Mouse (Mus musculus) ES-Bruce4 (cell line): Measurements from ENCODE around the gene Upf2. TPM values are rescaled to one million over a fixed set of nuclear protein-coding genes. Genes with fewer than 3 reads are reported as not detected.
"Not testable (repeated sequence)": the region's sequence is repeated elsewhere in the genome, so short reads cannot be mapped to it uniquely, and the experiment has no call there.

ENCODE experiments used
- H3K27ac ChIP-seq: 2 replicates; pipeline ENCODE4 v1.5.1; 2012; ENCODE audit warnings: low read length, inconsistent platforms; ENCODE audit not compliant: insufficient read depth
- H3K27me3 ChIP-seq: 2 replicates; pipeline ENCODE4 v1.6.1; 2012; ENCODE audit warnings: mild to moderate bottlenecking, low read length, inconsistent platforms; ENCODE audit not compliant: control insufficient read depth, poor library complexity, insufficient read depth, severe bottlenecking
- H3K36me3 ChIP-seq: 2 replicates; pipeline ENCODE4 v1.6.1; 2012; ENCODE audit warnings: inconsistent platforms, mild to moderate bottlenecking, low read length, moderate library complexity; ENCODE audit not compliant: control insufficient read depth, poor library complexity, insufficient read depth, severe bottlenecking
- H3K4me1 ChIP-seq: one replicate; pipeline ENCODE4 v1.8.1; 2011; ENCODE audit warnings: low read length; ENCODE audit not compliant: control insufficient read depth, insufficient read depth
- H3K4me3 ChIP-seq: 2 replicates; pipeline ENCODE4 v1.5.1; 2011; ENCODE audit warnings: low read depth, mild to moderate bottlenecking, low read length
- H3K9ac ChIP-seq: 2 replicates; pipeline ENCODE4 v1.6.1; 2012; ENCODE audit warnings: low read depth, mild to moderate bottlenecking, inconsistent platforms; ENCODE audit not compliant: poor library complexity, severe bottlenecking
- H3K9me3 ChIP-seq: replicated peaks from 2 replicates; pipeline ENCODE4 v1.6.1; 2012; ENCODE audit warnings: mild to moderate bottlenecking, low read length, inconsistent platforms; ENCODE audit not compliant: control insufficient read depth, poor library complexity, insufficient read depth, severe bottlenecking
- CTCF ChIP-seq: IDR thresholded peaks from one replicate; pipeline ENCODE4 v1.8.1; 2011; ENCODE audit warnings: low read depth, low read length
- EP300 ChIP-seq: IDR thresholded peaks from 2 replicates; pipeline ENCODE4 v1.6.1; 2011; ENCODE audit warnings: low read depth, low read length; ENCODE audit not compliant: insufficient read depth
- POLR2A ChIP-seq: IDR thresholded peaks from one replicate; pipeline ENCODE4 v1.8.1; 2011; ENCODE audit warnings: low read length; ENCODE audit not compliant: insufficient read depth
- polyA plus RNA-seq: library from polyadenylated mRNA; stranded (reverse); fragments of >200 nt; gene quantifications from 2 replicates; pipeline ENCODE4 v1.2.4, GENCODE M21; 2011; ENCODE audit warnings: low read depth; ENCODE audit not compliant: missing spikeins, insufficient read depth, insufficient read length

Gene Upf2
- polyA plus RNA-seq, 1 experiment: 47.9 TPM

DNA sequence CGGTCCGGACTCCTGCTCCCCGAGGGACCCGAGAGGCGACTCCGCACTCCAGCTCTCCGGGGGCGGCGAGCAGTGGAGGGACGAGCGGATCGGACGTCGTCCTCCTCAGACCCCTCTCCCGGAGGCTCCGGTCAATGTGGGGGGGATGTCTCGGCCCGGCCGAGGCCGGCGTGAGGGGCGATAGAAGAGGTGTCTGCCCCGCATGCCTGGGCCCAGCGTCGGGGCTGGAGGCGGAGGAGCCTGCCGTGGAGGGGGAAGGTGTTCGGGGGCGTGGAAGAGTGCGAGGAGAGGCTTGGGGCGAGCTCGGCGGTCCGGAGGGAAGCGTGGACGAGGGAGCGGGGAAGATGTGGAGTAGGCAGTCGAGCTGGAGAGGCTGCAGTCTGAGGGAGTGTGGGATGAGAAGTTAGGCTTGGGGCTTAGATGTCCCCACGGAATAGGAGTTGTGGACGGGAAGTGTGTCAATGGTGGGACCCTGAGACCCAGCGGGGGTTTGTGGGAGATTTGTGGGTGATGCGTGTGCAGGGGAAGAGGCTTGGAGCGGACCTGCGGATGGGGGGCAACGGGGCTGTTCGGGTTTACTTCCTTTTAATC lies 447 bp downstream of the Upf2 start:
- Histone ChIP-seq H3K9ac (peak overlapping the region; percentile 92), H3K27me3 (no peaks in the 10 kb centered on the region), H3K4me3 (peak overlapping the region; percentile 81), H3K36me3 (no peaks in the 10 kb centered on the region; the same call in 1 of the 2 replicates), H3K27ac (peak overlapping the region; percentile 17; the same call in 1 of the 2 replicates), H3K4me1 (no peaks in the 10 kb centered on the region), H3K9me3 (no peaks in the 10 kb centered on the region)
- TF ChIP-seq CTCF (no peak), POLR2A (no peak), EP300 (no peak)

DNA sequence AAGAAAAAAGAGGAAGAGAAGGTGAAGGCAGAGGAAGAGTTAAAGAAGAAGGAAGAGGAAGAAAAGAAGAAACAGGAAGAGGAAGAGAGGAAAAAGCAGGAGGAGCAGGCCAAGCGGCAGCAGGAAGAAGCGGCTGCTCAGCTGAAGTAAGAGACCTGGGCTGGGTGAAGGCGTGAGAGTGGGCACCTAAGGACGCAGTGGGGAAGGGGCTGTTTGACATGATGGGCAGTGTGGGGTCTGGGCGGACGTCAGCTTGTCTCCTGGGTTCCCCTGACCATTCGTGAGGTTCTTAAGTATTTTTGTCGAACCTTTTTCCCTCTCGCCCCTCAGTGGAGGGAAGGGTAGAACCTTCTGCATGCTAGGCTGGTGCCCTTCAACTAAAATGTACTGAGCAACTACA lies 6.4 kb downstream of the Upf2 start:
- Histone ChIP-seq H3K9ac (no peak overlapping the region), H3K4me3 (no peak overlapping the region), H3K36me3 (peaks cover 21% of the 10 kb centered on the region), H3K4me1 (no peaks in the 10 kb centered on the region), H3K27me3 (no peaks in the 10 kb centered on the region), H3K9me3 (no peaks in the 10 kb centered on the region), H3K27ac (peak overlapping the region; percentile 59; the same call in 1 of the 2 replicates)
- TF ChIP-seq CTCF (no peak), POLR2A (no peak), EP300 (no peak)

DNA sequence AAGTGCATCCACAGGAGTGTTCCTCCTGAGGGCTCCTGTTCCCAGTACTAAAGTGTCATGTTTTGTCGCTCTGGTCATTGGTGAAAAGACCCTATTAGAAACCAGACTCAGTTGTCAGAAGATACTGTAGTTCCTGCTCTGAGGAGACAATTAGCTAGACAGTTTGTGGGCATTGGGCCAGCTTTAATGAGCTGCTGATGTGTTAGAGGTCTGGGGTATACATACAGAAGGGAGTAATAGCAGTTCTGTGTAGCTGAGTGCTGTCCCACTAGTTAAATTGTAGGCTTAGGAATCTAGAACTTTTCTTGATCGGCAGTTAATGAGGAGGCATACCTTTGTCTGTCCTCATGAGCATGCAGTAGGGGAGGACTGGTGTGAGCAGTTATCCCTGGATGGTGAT lies 11.0 kb downstream of the Upf2 start:
- peaks cover 31% of the 10 kb centered on the region for H3K36me3 ChIP-seq
- H3K9ac ChIP-seq: no peak overlapping the region
- no peaks in the 10 kb centered on the region for H3K9me3 ChIP-seq

DNA sequence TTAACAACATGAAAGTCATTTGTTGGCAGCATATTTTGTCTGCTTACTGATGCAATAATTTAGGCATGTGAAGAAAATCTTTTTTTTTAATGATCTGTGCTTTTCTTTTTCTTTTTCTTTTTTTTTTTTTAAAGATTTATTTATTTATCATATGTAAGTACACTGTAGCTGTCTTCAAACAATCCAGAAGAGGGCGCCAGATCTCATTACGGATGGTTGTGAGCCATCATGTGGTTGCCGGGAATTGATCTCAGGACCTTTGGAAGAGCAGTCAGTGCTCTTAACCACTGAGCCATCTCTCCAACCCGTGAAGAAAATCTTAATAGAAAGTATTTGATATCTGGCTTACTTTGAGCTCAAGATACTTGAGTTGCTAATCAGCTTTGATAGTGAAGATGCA lies 12.5 kb downstream of the Upf2 start:
- H3K27me3 ChIP-seq, H3K4me3 ChIP-seq, H3K27ac ChIP-seq, H3K4me1 ChIP-seq, H3K9ac ChIP-seq, H3K9me3 ChIP-seq: not testable (repeated sequence)
- H3K36me3 ChIP-seq: peaks cover 28% of the 10 kb centered on the region

More for the DNA sequence above, 11.0 kb downstream of the Upf2 start:
- Histone ChIP-seq H3K4me1 (no peaks in the 10 kb centered on the region), H3K27ac (no peak overlapping the region), H3K27me3 (no peaks in the 10 kb centered on the region), H3K4me3 (no peak overlapping the region)
- TF ChIP-seq CTCF (no peak), EP300 (no peak), POLR2A (no peak)

DNA sequence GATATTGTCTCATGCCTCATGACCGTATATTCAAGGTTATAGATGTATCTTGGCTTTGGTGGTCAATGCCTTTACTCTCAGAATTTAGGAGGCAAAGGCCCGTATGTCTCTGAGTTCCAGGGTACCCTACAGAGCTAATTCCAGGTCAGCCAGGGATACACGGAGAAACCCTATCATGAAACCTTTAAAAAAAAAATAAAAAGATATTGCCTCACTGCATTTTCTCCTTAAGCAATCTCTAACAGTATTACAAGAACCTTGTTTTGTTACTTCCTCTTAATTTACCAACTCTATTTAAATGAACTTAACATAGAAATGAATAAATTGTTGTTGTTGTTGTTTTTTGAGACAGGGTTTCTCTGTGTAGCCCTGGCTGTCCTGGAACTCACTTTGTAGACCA lies 14.7 kb downstream of the Upf2 start:
- no peak for TF ChIP-seq CTCF
- TF ChIP-seq POLR2A: no peak
- no peak for TF ChIP-seq EP300
- H3K27ac ChIP-seq: no peak overlapping the region

DNA sequence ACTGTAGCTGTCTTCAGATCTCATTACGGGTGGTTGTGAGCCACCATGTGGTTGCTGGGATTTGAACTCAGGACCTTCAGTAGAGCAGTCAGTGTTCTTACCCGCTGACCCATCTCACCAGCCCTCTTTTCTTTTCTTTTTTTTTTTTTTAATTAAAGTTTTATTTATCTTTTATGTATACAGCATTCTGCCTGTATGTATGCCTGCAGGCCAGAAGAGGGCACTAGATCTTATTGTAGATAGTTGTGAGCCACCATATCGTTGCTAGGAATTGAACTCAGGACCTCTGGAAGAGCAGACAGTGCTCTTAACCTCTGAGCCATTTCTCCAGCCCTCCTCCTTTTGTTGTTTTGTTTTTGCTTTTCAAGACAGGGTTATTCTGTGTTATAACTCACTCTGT lies 19.4 kb downstream of the Upf2 start:
- not testable (repeated sequence) for H3K9me3 ChIP-seq, H3K4me3 ChIP-seq

More for the DNA sequence above, 14.7 kb downstream of the Upf2 start:
- Histone ChIP-seq H3K4me3 (no peak overlapping the region), H3K4me1 (no peaks in the 10 kb centered on the region), H3K9me3 (no peaks in the 10 kb centered on the region), H3K27me3 (no peaks in the 10 kb centered on the region), H3K36me3 (peaks cover 21% of the 10 kb centered on the region), H3K9ac (no peak overlapping the region)

More for the DNA sequence above, 19.4 kb downstream of the Upf2 start:
- H3K9ac ChIP-seq, H3K36me3 ChIP-seq, H3K4me1 ChIP-seq, H3K27ac ChIP-seq, H3K27me3 ChIP-seq: not testable (repeated sequence)
